Mouse (Mus musculus): ENCODE results near the gene Fez1. TPM values are rescaled to one million over a fixed set of nuclear protein-coding genes. Genes with fewer than 3 reads are reported as not detected.

The Fez1 gene
- polyA plus RNA-seq, 1 experiment from 2014 or later: 2.3 TPM

- Histone ChIP-seq H3K27me3 (replicated peaks) (no peaks in the 10 kb centered on the region), H3K4me1 (no peaks in the 10 kb centered on the region), H3K9me3 (no peaks in the 10 kb centered on the region), H3K27ac (replicated peaks) (no peak overlapping the region), H3K36me3 (no peaks in the 10 kb centered on the region), H3K4me2 (no peak overlapping the region), H3K9ac (no peak overlapping the region), H3K4me3 (no peak overlapping the region)
- ATAC-seq (ENCODE audit: extremely low read depth, insufficient number of reproducible peaks, low FRiP score, low TSS enrichment): no peak
- 70% methylated on average over 6 of the region's 6 CpGs for WGBS
Observed at GRCm38 (mm10) chr9:36868662-36869061, 47.0 kb downstream of the Fez1 start.

GRCm38 (mm10) chr9:36870263-36870662 is 48.6 kb downstream of the Fez1 start:
- Histone ChIP-seq H3K9ac (no peak overlapping the region), H3K4me2 (no peak overlapping the region), H3K27ac (replicated peaks) (no peak overlapping the region), H3K4me3 (no peak overlapping the region), H3K27me3 (replicated peaks) (no peaks in the 10 kb centered on the region), H3K4me1 (no peaks in the 10 kb centered on the region), H3K9me3 (no peaks in the 10 kb centered on the region), H3K36me3 (no peaks in the 10 kb centered on the region)
- no peak for ATAC-seq (ENCODE audit: extremely low read depth, insufficient number of reproducible peaks, low FRiP score, low TSS enrichment)
- 50% methylated on average over 1 of the region's 1 CpGs for WGBS

GRCm38 (mm10) chr9:36873796-36874195 is 52.1 kb downstream of the Fez1 start:
- Histone ChIP-seq H3K4me1 (no peaks in the 10 kb centered on the region), H3K9me3 (no peaks in the 10 kb centered on the region), H3K27me3 (replicated peaks) (no peaks in the 10 kb centered on the region), H3K36me3 (no peaks in the 10 kb centered on the region), H3K27ac (replicated peaks) (no peak overlapping the region), H3K9ac (no peak overlapping the region), H3K4me3 (no peak overlapping the region), H3K4me2 (no peak overlapping the region)
- WGBS: 54% methylated on average over 2 of the region's 2 CpGs
- no peak for ATAC-seq (ENCODE audit: extremely low read depth, insufficient number of reproducible peaks, low FRiP score, low TSS enrichment)

DNA sequence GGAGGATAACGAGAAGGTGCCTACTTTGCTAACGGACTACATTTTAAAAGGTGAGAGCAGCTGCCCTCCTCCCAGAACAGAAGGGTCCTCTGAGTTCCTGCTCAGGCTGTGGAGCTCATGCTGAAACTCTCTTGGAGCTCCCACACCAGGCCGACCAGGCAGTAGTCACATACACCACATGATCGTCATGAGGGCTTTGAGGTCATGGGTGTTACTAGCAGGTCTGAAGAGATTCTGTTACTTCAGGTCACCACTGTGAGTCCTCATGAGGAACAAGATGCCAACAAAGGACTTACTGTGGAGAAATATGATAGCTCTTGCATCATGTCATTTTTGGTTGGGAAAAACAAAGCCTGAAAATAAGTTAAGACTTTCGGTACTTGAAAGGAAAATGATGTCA is 54.6 kb downstream of the Fez1 start:
- Histone ChIP-seq H3K4me1 (no peaks in the 10 kb centered on the region; the same call in 1 of the 2 replicates), H3K27ac (replicated peaks) (no peak overlapping the region), H3K36me3 (no peaks in the 10 kb centered on the region), H3K9me3 (no peaks in the 10 kb centered on the region), H3K4me3 (no peak overlapping the region), H3K9ac (no peak overlapping the region), H3K4me2 (no peak overlapping the region), H3K27me3 (replicated peaks) (no peaks in the 10 kb centered on the region)
- no peak for ATAC-seq (ENCODE audit: extremely low read depth, insufficient number of reproducible peaks, low FRiP score, low TSS enrichment)
- 78% methylated on average over 5 of the region's 5 CpGs for WGBS

DNA sequence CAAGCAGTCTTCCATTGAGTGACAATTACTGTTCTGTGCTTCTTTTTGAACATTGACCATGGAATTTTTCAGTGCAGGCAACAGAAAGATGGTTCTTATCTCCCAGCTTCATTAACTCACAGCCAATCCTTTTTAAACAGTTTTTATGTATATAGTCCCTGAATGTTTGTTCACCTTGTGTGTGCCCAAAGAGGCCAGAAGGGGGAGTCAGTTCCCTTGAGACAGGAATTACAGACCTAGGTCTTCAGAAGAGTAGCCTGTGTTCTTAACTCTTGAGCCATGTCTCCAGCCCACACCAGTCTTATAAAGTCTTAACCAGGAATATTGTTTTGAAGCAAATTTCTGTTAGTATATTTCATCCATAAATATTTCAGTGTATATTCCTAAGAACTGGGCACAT is 55.1 kb downstream of the Fez1 start:
- ATAC-seq (ENCODE audit: extremely low read depth, insufficient number of reproducible peaks, low FRiP score, low TSS enrichment): no peak

DNA sequence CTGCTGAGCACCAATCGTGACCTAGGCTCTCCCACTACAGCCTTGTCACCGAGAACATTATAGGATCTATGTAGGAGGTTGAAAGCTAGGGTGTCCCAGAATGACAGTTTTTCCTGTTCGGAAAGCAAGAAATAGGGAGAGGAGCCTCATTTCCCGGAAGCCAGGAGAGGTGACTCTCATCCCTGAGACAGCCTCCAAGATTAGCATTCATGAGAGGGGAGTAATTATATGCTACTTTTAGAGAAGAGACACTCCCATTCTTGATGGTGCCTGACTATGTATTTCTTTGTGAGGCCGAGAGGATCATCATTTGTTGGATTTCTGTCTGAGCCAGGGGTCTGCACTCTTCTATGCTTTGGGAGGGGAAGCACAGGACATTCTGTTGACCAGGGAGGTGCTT is 60.0 kb downstream of the Fez1 start:
- WGBS: 69% methylated on average over 5 of the region's 5 CpGs
- no peak overlapping the region for H3K4me3 ChIP-seq
- no peaks in the 10 kb centered on the region for H3K27me3 ChIP-seq (replicated peaks)
- H3K9me3 ChIP-seq: no peaks in the 10 kb centered on the region
- no peak overlapping the region for H3K9ac ChIP-seq
- no peak for ATAC-seq (ENCODE audit: extremely low read depth, insufficient number of reproducible peaks, low FRiP score, low TSS enrichment)
- H3K4me2 ChIP-seq: no peak overlapping the region
- no peaks in the 10 kb centered on the region for H3K36me3 ChIP-seq
- H3K27ac ChIP-seq (replicated peaks): no peak overlapping the region
- H3K4me1 ChIP-seq: no peaks in the 10 kb centered on the region; the same call in 1 of the 2 replicates

More for the DNA sequence above, 55.1 kb downstream of the Fez1 start:
- H3K4me3 ChIP-seq: no peak overlapping the region
- no peaks in the 10 kb centered on the region for H3K36me3 ChIP-seq
- H3K27ac ChIP-seq (replicated peaks): no peak overlapping the region
- no peaks in the 10 kb centered on the region for H3K27me3 ChIP-seq (replicated peaks)
- no peak overlapping the region for H3K9ac ChIP-seq
- no peaks in the 10 kb centered on the region for H3K9me3 ChIP-seq
- H3K4me2 ChIP-seq: no peak overlapping the region
- no peaks in the 10 kb centered on the region; the same call in 1 of the 2 replicates for H3K4me1 ChIP-seq

DNA sequence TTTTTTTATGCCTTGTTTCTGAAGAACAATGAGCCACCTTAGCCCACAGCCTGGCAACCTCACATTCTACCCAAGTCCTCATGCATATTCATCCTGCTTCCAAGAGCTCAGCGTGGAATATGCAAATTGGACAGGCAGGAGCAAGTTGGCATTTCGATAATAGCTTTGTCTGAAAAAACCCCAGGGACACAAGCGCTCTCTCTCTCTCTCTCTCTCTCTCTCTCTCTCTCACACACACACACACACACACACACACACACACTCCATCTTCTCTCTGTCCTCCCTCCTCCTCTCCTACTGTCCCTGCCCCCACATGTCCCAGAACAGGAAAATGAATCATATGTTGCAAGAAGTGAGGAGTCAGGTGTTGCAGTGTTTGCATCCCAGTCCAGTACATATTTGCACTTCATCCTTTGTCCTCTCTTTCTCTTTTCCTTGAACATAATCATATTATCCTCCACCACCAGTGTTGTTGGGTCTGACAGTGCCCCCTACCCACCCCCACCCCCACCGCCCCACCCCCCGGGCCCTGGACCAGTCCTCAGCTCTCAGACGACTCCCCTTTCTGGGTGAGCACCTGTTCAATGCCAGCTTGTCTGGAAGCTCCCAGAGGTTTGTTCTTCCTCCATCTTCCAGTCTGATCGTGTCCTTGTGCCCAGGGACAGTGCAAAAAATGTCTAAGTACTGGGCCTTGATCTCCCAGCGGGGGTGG is 60.5 kb downstream of the Fez1 start:
- H3K4me3 ChIP-seq: no peak overlapping the region
- no peaks in the 10 kb centered on the region for H3K27me3 ChIP-seq (replicated peaks)
- H3K4me1 ChIP-seq: no peaks in the 10 kb centered on the region; the same call in 1 of the 2 replicates
- no peaks in the 10 kb centered on the region for H3K36me3 ChIP-seq
- 50% methylated on average over 8 of the region's 8 CpGs for WGBS
- no peak overlapping the region for H3K27ac ChIP-seq (replicated peaks)
- no peaks in the 10 kb centered on the region for H3K9me3 ChIP-seq
- no peak overlapping the region for H3K4me2 ChIP-seq
- no peak for ATAC-seq (ENCODE audit: extremely low read depth, insufficient number of reproducible peaks, low FRiP score, low TSS enrichment)
- H3K9ac ChIP-seq: no peak overlapping the region

DNA sequence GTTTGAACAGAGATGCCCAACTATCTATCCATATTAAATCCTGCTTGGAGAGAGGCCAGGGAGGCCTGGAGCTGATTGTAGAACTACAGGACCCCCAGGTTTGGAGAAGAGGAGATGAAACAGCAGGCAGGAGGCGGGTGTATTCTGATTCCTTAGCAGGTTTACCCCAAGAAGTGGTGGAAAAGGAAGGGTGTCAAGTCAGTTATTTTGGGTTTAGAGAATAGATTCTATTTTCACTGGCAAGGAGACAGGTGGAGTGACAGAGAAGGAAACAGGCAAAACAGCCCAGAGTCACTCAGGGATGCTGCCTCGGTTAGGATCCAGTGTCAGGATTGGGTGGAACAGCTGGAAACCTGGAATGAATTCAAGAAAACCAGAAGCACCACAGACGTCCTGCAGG is 61.9 kb downstream of the Fez1 start:
- Histone ChIP-seq H3K27me3 (replicated peaks) (no peaks in the 10 kb centered on the region), H3K9ac (no peak overlapping the region), H3K36me3 (no peaks in the 10 kb centered on the region), H3K4me2 (no peak overlapping the region), H3K4me3 (no peak overlapping the region), H3K9me3 (no peaks in the 10 kb centered on the region), H3K4me1 (no peaks in the 10 kb centered on the region; the same call in 1 of the 2 replicates), H3K27ac (replicated peaks) (no peak overlapping the region)
- no peak for ATAC-seq (ENCODE audit: extremely low read depth, insufficient number of reproducible peaks, low FRiP score, low TSS enrichment)
- WGBS: 48% methylated on average over 3 of the region's 3 CpGs

DNA sequence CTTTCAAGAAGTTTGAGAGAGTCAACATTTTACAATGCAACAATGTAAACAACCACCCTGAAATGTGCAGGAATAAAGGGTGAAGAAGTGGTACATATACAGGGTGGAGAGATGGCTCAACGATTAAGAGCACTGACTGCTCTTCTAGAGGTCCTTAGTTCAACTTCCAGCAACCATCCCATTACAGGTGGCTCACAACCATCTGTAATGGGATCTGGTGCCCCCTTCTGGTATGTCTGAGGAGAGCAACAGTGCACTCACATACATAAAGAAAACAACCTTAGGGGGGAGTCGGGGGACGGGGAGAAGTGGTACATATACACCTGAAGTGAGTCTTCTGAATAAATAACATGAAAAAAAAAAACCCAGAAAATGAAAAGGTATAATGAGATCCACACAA is 63.6 kb downstream of the Fez1 start:
- Histone ChIP-seq H3K27ac (replicated peaks) (no peak overlapping the region), H3K4me1 (no peaks in the 10 kb centered on the region; the same call in 1 of the 2 replicates), H3K4me2 (no peak overlapping the region), H3K4me3 (no peak overlapping the region), H3K27me3 (replicated peaks) (no peaks in the 10 kb centered on the region), H3K9ac (no peak overlapping the region), H3K36me3 (no peaks in the 10 kb centered on the region), H3K9me3 (no peaks in the 10 kb centered on the region)
- no peak for ATAC-seq (ENCODE audit: extremely low read depth, insufficient number of reproducible peaks, low FRiP score, low TSS enrichment)
- WGBS: 66% methylated on average over 3 of the region's 3 CpGs

DNA sequence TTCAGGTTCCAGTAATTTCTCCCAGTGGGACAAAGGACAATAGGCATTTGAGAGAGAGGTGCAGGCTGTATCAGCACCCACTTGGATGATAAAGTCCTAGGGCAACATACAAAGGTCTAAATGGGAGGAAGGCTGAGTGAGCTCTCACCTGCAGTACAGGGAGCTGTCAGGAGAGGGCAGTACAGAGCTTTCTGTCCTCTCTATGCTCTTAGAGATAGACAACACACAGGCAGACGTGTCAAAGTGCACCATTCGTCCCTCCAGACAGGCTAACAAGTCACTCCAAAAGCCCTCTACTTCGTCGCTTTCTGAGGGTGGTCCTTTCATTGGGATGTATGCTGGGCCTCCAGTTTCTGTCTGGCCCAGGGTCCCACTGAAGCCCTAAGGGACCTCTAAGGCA is 68.9 kb downstream of the Fez1 start:
- Histone ChIP-seq H3K4me3 (no peak overlapping the region), H3K27ac (replicated peaks) (no peak overlapping the region), H3K9me3 (no peaks in the 10 kb centered on the region), H3K36me3 (no peaks in the 10 kb centered on the region), H3K9ac (no peak overlapping the region), H3K27me3 (replicated peaks) (no peaks in the 10 kb centered on the region), H3K4me1 (no peaks in the 10 kb centered on the region), H3K4me2 (no peak overlapping the region)
- no peak for ATAC-seq (ENCODE audit: extremely low read depth, insufficient number of reproducible peaks, low FRiP score, low TSS enrichment)
- 21% methylated on average over 4 of the region's 4 CpGs for WGBS

- no peak overlapping the region for H3K27ac ChIP-seq (replicated peaks)
- H3K9ac ChIP-seq: no peak overlapping the region
- no peaks in the 10 kb centered on the region for H3K4me1 ChIP-seq
- WGBS: 63% methylated on average over 6 of the region's 6 CpGs
- H3K4me2 ChIP-seq: no peak overlapping the region
- no peak overlapping the region for H3K4me3 ChIP-seq
- ATAC-seq (ENCODE audit: extremely low read depth, insufficient number of reproducible peaks, low FRiP score, low TSS enrichment): no peak
- H3K27me3 ChIP-seq (replicated peaks): no peaks in the 10 kb centered on the region
- no peaks in the 10 kb centered on the region for H3K36me3 ChIP-seq
- H3K9me3 ChIP-seq: no peaks in the 10 kb centered on the region
Observed at GRCm38 (mm10) chr9:36893413-36893990, 71.8 kb downstream of the Fez1 start.

- Histone ChIP-seq H3K9me3 (no peaks in the 10 kb centered on the region), H3K9ac (no peak overlapping the region), H3K4me1 (no peaks in the 10 kb centered on the region), H3K27ac (replicated peaks) (no peak overlapping the region), H3K36me3 (no peaks in the 10 kb centered on the region), H3K4me2 (no peak overlapping the region), H3K4me3 (no peak overlapping the region), H3K27me3 (replicated peaks) (no peaks in the 10 kb centered on the region)
- 80% methylated on average over 7 of the region's 7 CpGs for WGBS
- no peak for ATAC-seq (ENCODE audit: extremely low read depth, insufficient number of reproducible peaks, low FRiP score, low TSS enrichment)
Observed at GRCm38 (mm10) chr9:36894242-36894641, 72.6 kb downstream of the Fez1 start.

Measured in heart, embryonic 13.5 days (tissue).